Mouse (Mus musculus): ENCODE results near the gene 1110002E22Rik. TPM values are rescaled to one million over a fixed set of nuclear protein-coding genes. Genes with fewer than 3 reads are reported as not detected.

1110002E22Rik gene
- polyA plus RNA-seq, 1 experiment = 0.74 TPM

GRCm38 (mm10) chr3:138078701-138079100, 13.8 kb downstream of the 1110002E22Rik start:
- Histone ChIP-seq H3K36me3 (ENCODE audit: control insufficient read depth, insufficient read depth, low read length) (no peaks in the 10 kb centered on the region), H3K4me1 (replicated peaks; ENCODE audit: control insufficient read depth, insufficient read depth, low read length) (no peaks in the 10 kb centered on the region), H3K27ac (ENCODE audit: control insufficient read depth, insufficient read depth, low read length) (no peak overlapping the region), H3K27me3 (ENCODE audit: control insufficient read depth, insufficient read depth, low read length) (no peaks in the 10 kb centered on the region), H3K4me3 (ENCODE audit: control insufficient read depth, insufficient read depth, low read length) (no peak overlapping the region)
- no peak for DNase-seq
- 94% methylated on average over 1 of the region's 1 CpGs for WGBS
- TF ChIP-seq CTCF (IDR thresholded peaks at IDR 0.05; ENCODE audit: borderline replicate concordance, control insufficient read depth, extremely low read depth, insufficient read depth, low read length, poor library complexity) (no peak), POLR2A (IDR thresholded peaks at IDR 0.05; ENCODE audit: control insufficient read depth, extremely low read depth, insufficient read depth, low read length, poor library complexity) (no peak)

GRCm38 (mm10) chr3:138083073-138083637, 18.3 kb downstream of the 1110002E22Rik start:
- no peak overlapping the region for H3K4me3 ChIP-seq (ENCODE audit: control insufficient read depth, insufficient read depth, low read length)
- no peaks in the 10 kb centered on the region for H3K4me1 ChIP-seq (replicated peaks; ENCODE audit: control insufficient read depth, insufficient read depth, low read length)
- H3K27ac ChIP-seq (ENCODE audit: control insufficient read depth, insufficient read depth, low read length) = no peak overlapping the region
- H3K36me3 ChIP-seq (ENCODE audit: control insufficient read depth, insufficient read depth, low read length) = no peaks in the 10 kb centered on the region
- H3K27me3 ChIP-seq (ENCODE audit: control insufficient read depth, insufficient read depth, low read length) = no peaks in the 10 kb centered on the region
- 100% methylated on average over 1 of the region's 1 CpGs for WGBS
- DNase-seq = no peak
- TF ChIP-seq POLR2A (IDR thresholded peaks at IDR 0.05; ENCODE audit: control insufficient read depth, extremely low read depth, insufficient read depth, low read length, poor library complexity) = no peak
- no peak for TF ChIP-seq CTCF (IDR thresholded peaks at IDR 0.05; ENCODE audit: borderline replicate concordance, control insufficient read depth, extremely low read depth, insufficient read depth, low read length, poor library complexity)

- DNase-seq = no peak
- no peak overlapping the region for H3K4me3 ChIP-seq (ENCODE audit: control insufficient read depth, insufficient read depth, low read length)
- no peaks in the 10 kb centered on the region for H3K4me1 ChIP-seq (replicated peaks; ENCODE audit: control insufficient read depth, insufficient read depth, low read length)
- no peak overlapping the region for H3K27ac ChIP-seq (ENCODE audit: control insufficient read depth, insufficient read depth, low read length)
- no peaks in the 10 kb centered on the region for H3K27me3 ChIP-seq (ENCODE audit: control insufficient read depth, insufficient read depth, low read length)
- no peaks in the 10 kb centered on the region for H3K36me3 ChIP-seq (ENCODE audit: control insufficient read depth, insufficient read depth, low read length)
- no peak for TF ChIP-seq CTCF (IDR thresholded peaks at IDR 0.05; ENCODE audit: borderline replicate concordance, control insufficient read depth, extremely low read depth, insufficient read depth, low read length, poor library complexity)
- TF ChIP-seq POLR2A (IDR thresholded peaks at IDR 0.05; ENCODE audit: control insufficient read depth, extremely low read depth, insufficient read depth, low read length, poor library complexity) = no peak
- WGBS = 94% methylated on average over 4 of the region's 4 CpGs
Observed at GRCm38 (mm10) chr3:138083896-138084295, 19.0 kb downstream of the 1110002E22Rik start.

GRCm38 (mm10) chr3:138095301-138095700, 30.4 kb downstream of the 1110002E22Rik start:
- TF ChIP-seq POLR2A (IDR thresholded peaks at IDR 0.05; ENCODE audit: control insufficient read depth, extremely low read depth, insufficient read depth, low read length, poor library complexity) (no peak), CTCF (IDR thresholded peaks at IDR 0.05; ENCODE audit: borderline replicate concordance, control insufficient read depth, extremely low read depth, insufficient read depth, low read length, poor library complexity) (no peak)
- Histone ChIP-seq H3K36me3 (ENCODE audit: control insufficient read depth, insufficient read depth, low read length) (no peaks in the 10 kb centered on the region), H3K27ac (ENCODE audit: control insufficient read depth, insufficient read depth, low read length) (no peak overlapping the region), H3K4me3 (ENCODE audit: control insufficient read depth, insufficient read depth, low read length) (no peak overlapping the region), H3K4me1 (replicated peaks; ENCODE audit: control insufficient read depth, insufficient read depth, low read length) (no peaks in the 10 kb centered on the region), H3K27me3 (ENCODE audit: control insufficient read depth, insufficient read depth, low read length) (no peaks in the 10 kb centered on the region)
- DNase-seq = no peak
- WGBS = 87% methylated on average over 3 of the region's 3 CpGs

- Histone ChIP-seq H3K36me3 (ENCODE audit: control insufficient read depth, insufficient read depth, low read length) (no peaks in the 10 kb centered on the region), H3K4me3 (ENCODE audit: control insufficient read depth, insufficient read depth, low read length) (no peak overlapping the region), H3K4me1 (replicated peaks; ENCODE audit: control insufficient read depth, insufficient read depth, low read length) (no peaks in the 10 kb centered on the region), H3K27ac (ENCODE audit: control insufficient read depth, insufficient read depth, low read length) (no peak overlapping the region; the same call in 1 of the 2 replicates), H3K27me3 (ENCODE audit: control insufficient read depth, insufficient read depth, low read length) (no peaks in the 10 kb centered on the region)
- no peak for DNase-seq
- 90% methylated on average over 10 of the region's 10 CpGs for WGBS
- TF ChIP-seq POLR2A (IDR thresholded peaks at IDR 0.05; ENCODE audit: control insufficient read depth, extremely low read depth, insufficient read depth, low read length, poor library complexity) (no peak), CTCF (IDR thresholded peaks at IDR 0.05; ENCODE audit: borderline replicate concordance, control insufficient read depth, extremely low read depth, insufficient read depth, low read length, poor library complexity) (no peak)
Observed at GRCm38 (mm10) chr3:138095718-138096117, 30.9 kb downstream of the 1110002E22Rik start.

- 95% methylated on average over 19 of the region's 19 CpGs for WGBS
- Histone ChIP-seq H3K4me3 (ENCODE audit: control insufficient read depth, insufficient read depth, low read length) (no peak overlapping the region), H3K36me3 (ENCODE audit: control insufficient read depth, insufficient read depth, low read length) (no peaks in the 10 kb centered on the region), H3K27me3 (ENCODE audit: control insufficient read depth, insufficient read depth, low read length) (no peaks in the 10 kb centered on the region), H3K27ac (ENCODE audit: control insufficient read depth, insufficient read depth, low read length) (no peak overlapping the region), H3K4me1 (replicated peaks; ENCODE audit: control insufficient read depth, insufficient read depth, low read length) (no peaks in the 10 kb centered on the region)
- no peak for DNase-seq
- TF ChIP-seq POLR2A (IDR thresholded peaks at IDR 0.05; ENCODE audit: control insufficient read depth, extremely low read depth, insufficient read depth, low read length, poor library complexity) (no peak), CTCF (IDR thresholded peaks at IDR 0.05; ENCODE audit: borderline replicate concordance, control insufficient read depth, extremely low read depth, insufficient read depth, low read length, poor library complexity) (no peak)
Observed at GRCm38 (mm10) chr3:138096263-138097028, 31.6 kb downstream of the 1110002E22Rik start.

Measured in thymus, adult 2 months (tissue).